Mouse (Mus musculus): Measurements from ENCODE around the gene Pnpo. TPM values are rescaled to one million over a fixed set of nuclear protein-coding genes. Genes with fewer than 3 reads are reported as not detected.
A peak's percentile ranks its signal among the peaks of the same experiment; 100 is the strongest.

Gene Pnpo
- total RNA-seq, 1 experiment = 24.0 TPM

- no peak for DNase-seq (ENCODE audit: low read depth, low spot score)
- Histone ChIP-seq H3K9me3 (ENCODE audit: control insufficient read depth, insufficient read depth, low read depth, low read length) (no peaks in the 10 kb centered on the region), H3K27ac (ENCODE audit: insufficient read depth, low read depth, low read length, poor library complexity, severe bottlenecking) (no peak overlapping the region), H3K4me3 (ENCODE audit: insufficient read depth in 1 of 2, low read depth in 1 of 2, low read length in 2 of 2, poor library complexity in 1 of 2, severe bottlenecking in 1 of 2) (peak overlapping the region in 1 of 2 experiments; percentile 35; a peak in 2 of 4 replicates), H3K4me1 (ENCODE audit: control insufficient read depth in 2 of 2, insufficient read depth in 2 of 2, low read length in 2 of 2, poor library complexity in 1 of 2) (peaks cover 7 to 15% of the 10 kb centered on the region in 2 experiments), H3K9ac (ENCODE audit: insufficient read depth, low read depth, low read length, poor library complexity, severe bottlenecking) (no peak overlapping the region), H3K36me3 (ENCODE audit: control insufficient read depth, insufficient read depth, low read length, poor library complexity, severe bottlenecking) (no peaks in the 10 kb centered on the region)
- in situ Hi-C loops (cut with MboI; ENCODE audit: low sequenced_read_pairs in 2 of 2, unreplicated experiment in 2 of 2) = no loop called here
- TF ChIP-seq ZC3H11A (IDR thresholded peaks at IDR 0.05; ENCODE audit: borderline replicate concordance, low read depth, low read length) = no peak
- no peak for TF ChIP-seq HCFC1 (IDR thresholded peaks at IDR 0.05; ENCODE audit: borderline replicate concordance, insufficient read depth, low read length)
- no peak for TF ChIP-seq CHD2 (IDR thresholded peaks at IDR 0.05; ENCODE audit: low read depth, low read length)
- no peak for TF ChIP-seq MAFK (IDR thresholded peaks at IDR 0.05; ENCODE audit: insufficient read depth, low read depth, low read length)
- no peak for TF ChIP-seq ZNF384 (IDR thresholded peaks at IDR 0.05; ENCODE audit: low read depth, low read length)
These were observed 15.1 kb downstream of the Pnpo start for GRCm38 (mm10) chr11:96928691-96929090.

GRCm38 (mm10) chr11:96928088-96928487, 15.7 kb downstream of the Pnpo start, which contains the start of gene Prr15l:
Prr15l (plus strand) TSS chr11:96928104.
- Histone ChIP-seq H3K9me3 (ENCODE audit: control insufficient read depth, insufficient read depth, low read depth, low read length) (no peaks in the 10 kb centered on the region), H3K36me3 (ENCODE audit: control insufficient read depth, insufficient read depth, low read length, poor library complexity, severe bottlenecking) (no peaks in the 10 kb centered on the region), H3K9ac (ENCODE audit: insufficient read depth, low read depth, low read length, poor library complexity, severe bottlenecking) (no peak within 1 kb of the TSS), H3K4me1 (ENCODE audit: control insufficient read depth in 2 of 2, insufficient read depth in 2 of 2, low read length in 2 of 2, poor library complexity in 1 of 2) (peaks cover 7 to 15% of the 10 kb centered on the region in 2 experiments), H3K27ac (ENCODE audit: insufficient read depth, low read depth, low read length, poor library complexity, severe bottlenecking) (no peak within 1 kb of the TSS), H3K4me3 (ENCODE audit: insufficient read depth in 1 of 2, low read depth in 1 of 2, low read length in 2 of 2, poor library complexity in 1 of 2, severe bottlenecking in 1 of 2) (peak within 1 kb of the TSS in 1 of 2 experiments; percentile 35; a peak in 2 of 4 replicates)
- in situ Hi-C loops (cut with MboI; ENCODE audit: low sequenced_read_pairs in 2 of 2, unreplicated experiment in 2 of 2) = no loop called here
- no peak for TF ChIP-seq ZNF384 (IDR thresholded peaks at IDR 0.05; ENCODE audit: low read depth, low read length)
- TF ChIP-seq ZC3H11A (IDR thresholded peaks at IDR 0.05; ENCODE audit: borderline replicate concordance, low read depth, low read length) = no peak
- no peak for TF ChIP-seq CHD2 (IDR thresholded peaks at IDR 0.05; ENCODE audit: low read depth, low read length)
- TF ChIP-seq HCFC1 (IDR thresholded peaks at IDR 0.05; ENCODE audit: borderline replicate concordance, insufficient read depth, low read length) = no peak
- TF ChIP-seq MAFK (IDR thresholded peaks at IDR 0.05; ENCODE audit: insufficient read depth, low read depth, low read length) = no peak
- DNase-seq (ENCODE audit: low read depth, low spot score) = no peak

- Histone ChIP-seq H3K36me3 (ENCODE audit: control insufficient read depth, insufficient read depth, low read length, poor library complexity, severe bottlenecking) (no peaks in the 10 kb centered on the region), H3K4me1 (ENCODE audit: control insufficient read depth in 2 of 2, insufficient read depth in 2 of 2, low read length in 2 of 2, poor library complexity in 1 of 2) (peaks cover 7 to 14% of the 10 kb centered on the region in 2 experiments), H3K4me3 (ENCODE audit: insufficient read depth in 1 of 2, low read depth in 1 of 2, low read length in 2 of 2, poor library complexity in 1 of 2, severe bottlenecking in 1 of 2) (no peak overlapping the region), H3K9ac (ENCODE audit: insufficient read depth, low read depth, low read length, poor library complexity, severe bottlenecking) (no peak overlapping the region), H3K9me3 (ENCODE audit: control insufficient read depth, insufficient read depth, low read depth, low read length) (no peaks in the 10 kb centered on the region), H3K27ac (ENCODE audit: insufficient read depth, low read depth, low read length, poor library complexity, severe bottlenecking) (no peak overlapping the region)
- in situ Hi-C loops (cut with MboI; ENCODE audit: low sequenced_read_pairs in 2 of 2, unreplicated experiment in 2 of 2) = no loop called here
- TF ChIP-seq ZC3H11A (IDR thresholded peaks at IDR 0.05; ENCODE audit: borderline replicate concordance, low read depth, low read length) = no peak
- TF ChIP-seq HCFC1 (IDR thresholded peaks at IDR 0.05; ENCODE audit: borderline replicate concordance, insufficient read depth, low read length) = no peak
- no peak for TF ChIP-seq MAFK (IDR thresholded peaks at IDR 0.05; ENCODE audit: insufficient read depth, low read depth, low read length)
- TF ChIP-seq ZNF384 (IDR thresholded peaks at IDR 0.05; ENCODE audit: low read depth, low read length) = no peak
- no peak for TF ChIP-seq CHD2 (IDR thresholded peaks at IDR 0.05; ENCODE audit: low read depth, low read length)
- no peak for DNase-seq (ENCODE audit: low read depth, low spot score)
These were observed 17.2 kb downstream of the Pnpo start for GRCm38 (mm10) chr11:96926587-96926986.

GRCm38 (mm10) chr11:96925469-96926148, 18.2 kb downstream of the Pnpo start:
- peaks cover 7 to 10% of the 10 kb centered on the region in 2 experiments for H3K4me1 ChIP-seq (ENCODE audit: control insufficient read depth in 2 of 2, insufficient read depth in 2 of 2, low read length in 2 of 2, poor library complexity in 1 of 2)
- no peak overlapping the region; a peak in 1 of 4 replicates for H3K4me3 ChIP-seq (ENCODE audit: insufficient read depth in 1 of 2, low read depth in 1 of 2, low read length in 2 of 2, poor library complexity in 1 of 2, severe bottlenecking in 1 of 2)
- in situ Hi-C loops (cut with MboI; ENCODE audit: low sequenced_read_pairs in 2 of 2, unreplicated experiment in 2 of 2) = no loop called here
- no peak for TF ChIP-seq HCFC1 (IDR thresholded peaks at IDR 0.05; ENCODE audit: borderline replicate concordance, insufficient read depth, low read length)
- TF ChIP-seq ZNF384 (IDR thresholded peaks at IDR 0.05; ENCODE audit: low read depth, low read length) = no peak
- no peak for TF ChIP-seq ZC3H11A (IDR thresholded peaks at IDR 0.05; ENCODE audit: borderline replicate concordance, low read depth, low read length)
- no peak for TF ChIP-seq CHD2 (IDR thresholded peaks at IDR 0.05; ENCODE audit: low read depth, low read length)
- TF ChIP-seq MAFK (IDR thresholded peaks at IDR 0.05; ENCODE audit: insufficient read depth, low read depth, low read length) = no peak
- 0 out of 2 replicates have a peak overlapping the region, but pooled peaks have one; percentile 15 for H3K9ac ChIP-seq (ENCODE audit: insufficient read depth, low read depth, low read length, poor library complexity, severe bottlenecking)
- H3K9me3 ChIP-seq (ENCODE audit: control insufficient read depth, insufficient read depth, low read depth, low read length) = no peaks in the 10 kb centered on the region
- no peak overlapping the region for H3K27ac ChIP-seq (ENCODE audit: insufficient read depth, low read depth, low read length, poor library complexity, severe bottlenecking)
- DNase-seq (ENCODE audit: low read depth, low spot score) = no peak
- no peaks in the 10 kb centered on the region for H3K36me3 ChIP-seq (ENCODE audit: control insufficient read depth, insufficient read depth, low read length, poor library complexity, severe bottlenecking)

All from ES-E14 (cell line).